Mouse (Mus musculus): ENCODE measurements around the gene Rbpj.

The Rbpj gene

DNA sequence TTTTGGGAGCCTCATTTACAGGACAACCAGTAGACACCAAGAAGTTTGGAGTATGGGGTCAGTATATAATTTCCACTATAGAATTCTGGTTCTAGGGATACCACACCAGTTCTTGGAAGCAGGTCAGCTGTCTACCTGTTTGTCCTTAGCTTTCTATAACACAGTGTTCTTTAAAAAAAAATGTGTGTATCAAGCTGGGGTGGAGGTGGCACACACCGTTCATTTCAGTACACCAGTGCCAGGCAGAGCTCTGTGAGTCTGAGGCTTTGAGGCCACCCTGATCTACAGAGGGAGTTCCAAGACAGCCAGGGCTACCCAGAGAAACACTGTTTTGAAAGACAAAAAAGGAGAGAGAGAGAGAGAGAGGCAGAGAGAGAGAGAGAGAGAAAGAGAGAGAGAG is 87.3 kb downstream of the Rbpj start:
- DNase-seq = no peak

DNA sequence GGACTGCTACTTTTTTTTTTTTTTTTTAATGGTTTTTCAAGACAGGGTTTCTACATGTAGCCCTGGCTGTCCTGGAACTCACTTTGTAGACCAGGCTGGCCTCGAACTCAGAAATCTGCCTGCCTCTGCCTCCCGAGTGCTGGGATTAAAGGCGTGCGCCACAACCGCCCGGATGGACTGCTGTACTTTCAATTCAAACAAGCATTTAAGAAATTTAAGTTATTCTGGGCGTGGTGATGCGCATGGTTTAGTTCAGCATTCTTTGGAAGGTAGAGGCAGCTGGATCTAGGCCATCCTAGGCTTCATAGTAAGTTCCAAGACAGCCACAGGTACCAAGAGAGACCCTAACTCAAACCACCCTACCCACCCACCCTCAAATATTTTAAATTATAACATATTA is 88.2 kb downstream of the Rbpj start:
- no peak for DNase-seq

DNA sequence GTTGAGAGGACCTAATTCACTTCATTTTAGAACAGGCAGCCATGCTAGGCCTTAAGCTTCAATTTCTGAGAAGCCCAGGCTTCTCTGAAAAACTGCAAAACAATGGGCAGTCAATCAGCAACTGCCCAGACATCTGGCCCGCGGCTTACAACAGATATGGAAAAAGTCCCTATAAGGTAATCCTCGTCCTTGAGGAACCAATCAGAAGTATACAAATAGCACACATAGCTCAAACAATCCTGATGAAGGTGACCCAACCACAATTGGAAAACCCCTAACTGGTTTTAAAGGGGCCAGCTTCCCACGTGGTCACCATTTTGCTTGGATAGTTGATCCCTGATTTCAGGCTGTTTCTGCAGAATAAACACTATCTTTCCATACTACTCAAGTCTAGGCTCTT is 89.0 kb downstream of the Rbpj start:
- no peak for DNase-seq

DNA sequence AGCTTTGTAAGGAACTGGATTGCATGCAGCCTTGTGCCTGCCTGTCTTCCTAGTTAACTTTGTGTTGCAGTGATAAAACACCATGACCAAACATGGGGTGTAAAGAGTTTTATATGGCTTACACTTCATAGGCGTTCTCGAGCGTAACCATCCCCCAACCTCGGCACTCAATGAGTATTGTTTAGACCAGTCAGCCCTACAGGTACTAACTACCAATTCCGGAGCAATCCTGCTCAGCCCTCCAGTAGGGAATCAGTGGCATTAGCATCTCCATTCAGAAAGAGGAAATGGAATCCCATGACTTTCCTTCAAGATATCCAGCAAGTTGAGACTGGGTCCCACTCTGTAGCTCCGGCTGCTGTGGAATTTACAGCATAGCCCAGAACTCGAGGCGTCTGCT is 89.5 kb downstream of the Rbpj start:
- DNase-seq = no peak

DNA sequence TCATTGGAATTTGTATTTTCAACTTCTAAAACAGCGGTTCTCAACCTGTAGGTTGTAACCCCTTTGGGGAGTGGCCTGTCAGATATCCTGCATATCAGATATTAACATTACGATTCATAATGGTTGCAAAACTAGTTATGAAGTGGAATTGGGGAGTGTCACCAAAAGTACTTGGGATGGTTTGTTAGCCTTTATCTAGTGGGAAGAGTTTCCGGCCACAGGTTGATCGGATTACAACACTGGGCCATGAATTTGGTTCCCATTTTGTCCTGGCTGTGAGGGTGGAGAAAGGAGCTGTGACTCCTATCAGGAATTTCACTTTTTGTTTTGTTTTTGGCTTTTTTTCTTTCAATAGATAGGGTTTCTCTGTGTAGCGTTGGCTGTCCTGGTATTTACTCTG is 90.0 kb downstream of the Rbpj start:
- DNase-seq = no peak

DNA sequence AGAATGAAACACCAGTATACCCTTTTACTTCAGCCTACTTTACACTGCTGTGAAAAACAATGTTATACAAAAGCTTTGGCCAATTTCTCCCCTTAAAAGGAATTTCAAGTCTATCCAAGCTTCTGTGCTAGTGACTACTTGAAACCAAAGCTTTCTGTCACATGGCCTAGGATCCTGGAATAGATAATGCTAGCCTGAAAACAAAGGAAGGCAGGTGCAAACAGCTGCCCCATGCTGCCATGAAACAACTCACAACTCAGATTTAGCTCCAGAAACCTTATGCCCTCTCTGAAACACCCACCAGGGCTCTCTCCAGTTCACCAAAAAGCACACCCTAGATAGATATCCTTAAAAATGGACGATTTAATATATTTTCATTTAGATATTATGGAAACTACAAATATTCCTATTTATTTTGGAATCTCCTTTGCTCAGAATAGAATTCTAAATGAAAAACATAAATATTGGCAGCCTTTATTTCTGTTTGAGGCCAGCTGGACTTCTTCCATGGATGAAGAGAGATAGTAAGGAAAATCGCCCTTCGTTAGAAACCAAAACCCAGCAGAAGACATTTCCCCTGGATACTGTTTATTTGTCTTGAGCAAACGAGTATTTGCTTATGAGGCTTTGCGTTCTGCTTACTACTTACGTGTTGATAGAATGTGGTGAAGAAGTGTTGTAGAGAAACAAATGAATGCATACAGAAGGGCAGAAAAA is 91.8 kb downstream of the Rbpj start:
- DNase-seq = no peak

DNA sequence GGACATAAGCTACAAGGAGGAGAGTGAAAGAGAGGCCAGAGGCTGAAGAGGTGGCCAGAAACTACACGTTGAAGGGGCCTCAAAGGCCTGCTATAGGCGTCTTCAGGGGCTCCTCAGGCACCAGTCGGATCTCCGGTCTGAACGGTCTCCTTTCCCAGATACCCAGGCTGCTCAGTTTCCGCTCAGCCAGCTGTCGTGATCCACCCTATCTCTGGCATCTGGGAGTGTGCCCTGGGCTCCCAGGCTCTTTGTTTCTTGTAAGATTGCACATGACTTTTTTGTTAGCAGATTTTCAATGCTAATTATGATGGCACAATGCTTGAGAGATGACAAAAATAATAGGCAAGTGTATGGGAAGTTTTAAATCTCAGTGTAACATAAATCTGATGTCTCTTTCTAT is 95.2 kb downstream of the Rbpj start:
- DNase-seq = no peak

DNA sequence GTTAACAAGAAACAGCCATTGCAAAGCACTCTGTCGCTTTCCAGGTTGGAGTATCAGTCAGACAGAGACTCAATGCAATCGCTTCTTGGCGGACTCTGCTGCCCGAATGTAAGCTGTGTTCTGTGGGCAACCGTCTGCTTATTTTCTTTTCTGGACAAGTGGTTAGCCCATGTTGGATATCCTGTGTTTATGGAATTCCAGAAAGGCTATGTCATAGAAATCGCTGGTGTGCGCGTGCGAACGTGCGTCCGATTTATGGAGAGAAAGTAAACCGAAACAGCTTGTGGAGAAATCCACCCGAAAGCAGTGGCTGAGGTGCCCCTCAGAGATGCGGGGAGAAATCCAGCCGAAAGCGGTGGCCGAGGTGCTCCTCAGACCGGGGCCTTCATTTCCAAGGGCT is 98.4 kb downstream of the Rbpj start:
- no peak for DNase-seq

DNA sequence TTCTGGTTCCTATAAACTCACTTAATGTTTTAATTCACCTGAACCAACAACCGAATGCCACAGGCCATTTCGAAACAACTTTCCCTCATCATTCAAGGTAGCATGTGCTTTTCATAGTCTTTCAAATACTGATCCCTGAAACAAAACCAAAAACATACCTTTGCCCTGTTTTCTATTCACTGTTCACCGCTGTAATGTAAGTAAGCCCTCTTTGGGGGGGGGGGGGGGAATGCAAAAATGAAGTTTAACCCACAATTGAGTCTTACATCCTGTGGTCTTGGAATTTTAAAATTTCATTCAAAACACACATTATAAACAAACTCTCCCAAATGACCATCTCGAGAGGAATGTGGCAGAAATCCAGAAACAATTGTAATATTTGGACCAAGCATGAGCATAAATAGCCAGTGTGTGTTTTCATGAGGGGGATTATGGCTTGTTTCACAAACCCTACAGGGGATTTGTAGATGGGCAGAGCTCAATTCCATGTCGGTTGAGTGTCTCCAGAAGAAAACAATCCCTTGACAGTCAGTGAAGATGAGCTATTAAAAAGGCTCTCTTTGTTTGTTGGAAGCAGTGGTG is 99.4 kb downstream of the Rbpj start:
- no peak for DNase-seq

DNA sequence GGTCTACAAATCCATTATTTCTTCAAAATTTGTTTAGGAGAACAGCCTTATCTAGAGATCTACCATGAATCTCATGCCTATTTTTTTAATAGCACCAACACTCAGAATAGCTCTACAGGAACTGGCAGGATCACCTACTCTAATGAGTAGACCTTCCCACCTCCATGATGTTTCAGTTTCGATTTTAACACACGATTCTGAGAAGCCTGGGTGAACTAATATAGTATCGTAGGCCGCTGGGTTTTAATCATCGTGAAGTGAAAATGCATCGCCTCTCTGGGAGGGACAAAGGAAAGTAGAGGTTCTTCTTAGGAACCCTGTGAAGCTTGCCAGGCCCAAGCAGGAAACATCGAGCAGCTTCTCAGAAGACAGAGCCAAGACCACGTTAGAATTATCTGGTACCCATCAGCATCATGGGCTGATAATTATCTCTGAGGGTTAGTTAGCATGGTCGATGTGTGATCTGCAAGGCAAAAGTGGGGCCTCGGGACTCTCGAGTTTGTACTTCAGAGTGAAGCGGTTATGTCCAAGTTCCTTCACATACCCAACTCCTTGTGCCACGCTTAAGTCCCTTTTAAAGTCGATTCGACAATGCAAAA is 100.6 kb downstream of the Rbpj start:
- no peak for DNase-seq

DNA sequence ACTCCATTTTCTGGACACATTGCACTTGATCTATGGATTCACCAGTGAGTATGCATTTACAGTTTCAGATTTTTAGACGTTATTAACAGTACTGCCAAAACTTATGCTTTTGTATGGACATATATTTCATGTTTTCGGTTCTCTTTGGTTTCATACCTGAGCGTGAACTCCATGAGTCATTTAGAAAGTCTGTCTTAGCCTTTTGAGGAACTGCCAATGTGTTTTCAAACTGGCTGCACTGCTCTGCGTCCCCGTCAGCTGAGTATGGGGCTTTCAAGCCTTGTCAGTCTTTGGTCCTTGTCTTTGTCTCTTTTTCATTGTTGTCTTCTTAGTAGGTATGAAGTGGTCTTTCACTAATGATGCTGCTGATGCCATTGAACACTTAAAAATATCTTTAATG is 106.5 kb downstream of the Rbpj start:
- DNase-seq = no peak

DNA sequence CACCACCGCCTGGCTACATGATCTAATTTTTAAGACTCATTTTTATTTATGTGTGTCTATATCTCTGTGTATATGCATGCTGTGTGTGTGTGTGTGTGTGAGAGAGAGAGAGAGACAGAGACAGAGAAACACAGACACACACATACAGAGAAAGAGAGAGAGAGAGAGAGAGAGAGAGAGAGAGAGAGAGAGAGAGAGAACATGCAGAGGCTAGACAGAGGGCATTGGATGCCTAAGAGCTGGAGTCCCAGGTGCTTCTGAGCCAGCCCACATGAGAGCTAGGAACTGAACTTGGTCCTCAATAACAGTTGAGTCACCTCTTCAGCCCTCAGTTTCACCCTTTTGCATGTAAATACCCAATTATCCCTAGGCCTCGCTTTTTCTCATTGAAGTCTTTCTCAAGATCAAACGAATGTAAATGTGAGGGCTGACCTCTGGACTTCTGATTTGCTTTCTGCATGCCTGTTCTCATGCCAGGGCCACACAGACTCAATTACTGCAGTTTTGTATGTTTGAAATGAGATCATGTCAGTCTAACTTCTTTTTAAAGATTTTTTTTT is 109.0 kb downstream of the Rbpj start:
- DNase-seq = no peak

DNA sequence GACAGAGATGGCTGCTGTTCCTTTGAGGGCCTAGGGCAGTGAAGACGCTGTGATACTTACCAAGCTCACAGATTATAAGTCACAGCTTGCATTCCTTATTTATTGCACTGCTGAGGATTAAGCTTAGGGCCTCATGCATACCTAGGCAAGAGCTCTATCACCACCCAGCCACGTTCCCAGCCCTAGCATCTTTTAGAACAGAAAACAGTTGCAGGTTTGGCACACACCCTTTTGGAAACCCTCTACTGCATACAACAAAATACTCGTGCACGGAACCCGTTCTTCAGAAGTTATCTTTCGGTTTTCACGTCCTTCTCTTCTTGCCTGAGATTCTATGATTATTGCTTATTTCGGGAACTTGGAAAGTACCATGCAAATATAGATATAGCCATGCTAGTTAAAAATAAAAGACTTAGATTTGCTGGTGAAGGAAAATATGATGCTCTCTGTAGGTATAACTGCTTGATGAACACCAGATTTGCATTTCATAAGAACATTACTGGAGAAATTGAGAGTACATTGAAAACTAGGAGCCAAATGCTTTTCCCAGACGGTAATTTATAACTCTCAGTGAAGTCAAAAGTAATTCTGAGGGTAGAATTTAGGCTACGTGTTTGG is 111.4 kb downstream of the Rbpj start:
- DNase-seq = no peak

DNA sequence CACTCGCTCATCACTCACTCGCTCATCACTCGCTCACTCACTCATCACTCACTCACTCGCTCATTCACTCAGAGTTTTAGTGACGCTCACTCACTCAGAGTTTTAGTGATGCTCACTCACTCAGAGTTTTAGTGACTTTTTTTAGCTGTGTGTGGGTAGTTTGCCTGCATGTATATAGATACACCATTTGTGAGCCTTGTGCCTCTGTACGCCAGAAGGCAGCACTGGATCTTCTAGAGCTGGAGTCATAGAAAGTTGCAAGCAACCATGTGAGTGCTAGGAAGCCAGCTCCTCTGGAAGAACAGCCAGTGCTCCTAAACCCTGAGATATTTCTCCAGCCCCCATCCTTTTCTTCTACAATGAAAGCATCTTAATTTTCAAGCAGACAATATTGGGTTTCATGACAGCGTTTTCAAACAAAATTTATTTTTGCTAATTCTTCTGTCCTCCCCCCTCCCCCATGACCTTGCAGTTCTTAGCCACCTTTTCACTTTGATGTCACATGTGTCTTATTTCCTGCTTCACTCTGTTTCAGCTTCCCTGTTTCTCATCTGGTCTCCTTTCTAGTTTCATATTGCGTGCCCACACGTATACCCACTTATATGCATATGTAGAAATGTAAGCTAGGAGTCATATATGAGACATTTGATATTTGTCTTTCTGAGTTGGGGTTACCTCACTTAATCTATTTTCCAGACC is 118.3 kb downstream of the Rbpj start:
- no peak for DNase-seq

DNA sequence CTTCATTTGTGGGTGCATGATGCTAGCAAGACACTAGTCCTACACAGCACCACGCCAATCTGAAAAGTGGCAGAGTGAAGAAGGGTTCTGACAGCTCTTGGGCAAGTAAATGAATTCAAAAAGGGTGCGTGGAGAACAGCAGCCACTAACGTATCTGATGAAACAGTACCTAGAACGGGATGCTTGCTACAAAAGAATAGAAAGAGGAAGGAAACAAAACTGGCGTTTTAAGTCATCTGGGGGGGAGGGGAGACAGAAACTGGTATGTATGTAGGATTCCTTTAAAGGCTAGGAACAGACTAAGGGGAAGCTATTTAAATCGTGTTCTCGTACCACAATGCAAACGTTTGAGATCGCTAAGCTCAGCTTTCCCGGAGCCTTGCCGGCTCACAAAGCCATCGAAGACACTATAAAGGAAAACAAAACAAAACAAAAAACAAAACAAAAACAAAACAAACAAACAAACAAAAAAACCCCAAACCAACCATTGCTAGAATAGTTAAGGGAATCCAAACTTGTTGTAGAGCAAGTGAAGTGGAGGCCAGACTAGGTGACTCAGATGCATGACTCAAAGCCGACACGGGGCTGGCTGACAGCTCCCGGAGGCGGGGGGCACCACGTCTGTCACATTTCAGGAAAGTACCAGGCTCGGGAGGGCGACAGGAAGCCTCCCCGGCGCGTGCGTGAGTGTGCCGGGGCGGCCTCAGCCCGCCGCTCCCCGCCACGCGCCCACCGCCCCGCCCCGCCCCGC is 122.6 kb downstream of the Rbpj start:
- DNase-seq = peak; percentile 23

DNA sequence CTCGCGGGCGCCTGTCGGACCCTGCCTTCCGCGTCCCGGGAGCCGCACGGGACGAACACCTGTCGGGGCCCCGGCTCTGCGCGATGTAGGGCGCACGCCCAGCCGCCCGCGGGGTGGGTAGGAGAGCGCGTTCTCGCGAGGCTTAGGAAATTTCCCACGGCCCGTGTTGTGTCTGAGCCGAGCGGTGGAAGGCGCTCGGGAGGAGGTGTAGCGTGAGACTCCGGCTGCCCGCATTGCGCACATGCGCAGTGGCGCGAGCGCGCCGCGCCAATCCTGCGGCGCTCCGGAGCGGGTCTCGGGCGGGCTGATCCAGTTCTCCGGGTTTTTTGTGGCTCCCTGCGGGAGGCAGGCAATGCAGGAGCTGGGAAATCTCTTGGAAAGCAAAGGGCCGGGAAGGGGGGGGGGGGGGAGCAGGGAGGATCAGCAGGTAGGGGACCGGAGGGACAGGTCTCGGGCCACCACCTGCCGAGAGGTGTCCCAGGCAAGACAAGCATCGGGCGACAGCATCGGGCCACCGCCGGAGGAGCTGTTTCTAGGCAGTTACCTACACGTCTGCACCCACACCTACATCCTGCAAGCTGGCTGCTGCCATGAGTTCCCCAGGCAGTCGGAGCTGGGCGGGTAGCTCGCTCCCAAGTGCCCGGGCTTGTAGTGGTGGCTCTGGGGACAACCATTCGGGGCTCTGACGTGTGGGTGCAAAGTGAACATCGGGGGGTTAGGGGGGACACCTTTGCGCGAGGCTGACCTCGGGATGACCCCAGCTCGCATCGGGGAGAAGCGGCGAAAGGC is 123.4 kb downstream of the Rbpj start:
- DNase-seq = peak; percentile 95

DNA sequence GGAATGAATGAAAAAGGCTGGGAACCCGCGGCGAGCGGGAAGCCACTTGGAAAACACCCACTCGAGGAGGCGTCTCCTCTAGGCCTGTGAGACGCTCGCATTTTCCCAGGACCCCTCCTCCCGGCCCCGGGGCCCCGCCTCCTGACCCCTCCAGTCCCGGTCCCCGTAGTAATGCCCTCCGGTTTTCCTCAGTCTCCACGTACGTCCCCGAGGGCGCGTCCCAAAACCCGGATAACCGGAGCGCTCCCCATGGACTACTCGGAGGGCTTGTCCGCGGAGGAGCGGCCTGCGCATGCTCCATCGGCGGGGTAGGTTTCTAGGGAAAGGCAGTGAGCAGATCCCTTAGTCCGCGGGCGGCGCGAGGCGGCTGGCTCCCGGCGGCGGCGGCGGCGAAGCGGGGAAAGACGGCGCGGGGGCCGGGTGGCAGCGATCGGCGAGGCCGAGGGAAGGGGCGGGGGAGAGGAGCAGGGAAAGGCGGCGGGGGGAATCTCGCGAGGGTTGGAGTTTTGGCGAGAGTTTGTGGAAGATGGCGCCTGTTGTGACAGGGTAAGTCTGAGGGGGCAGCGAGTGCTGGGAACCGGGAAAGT is 124.3 kb downstream of the Rbpj start:
- peak; percentile 94 for DNase-seq

DNA sequence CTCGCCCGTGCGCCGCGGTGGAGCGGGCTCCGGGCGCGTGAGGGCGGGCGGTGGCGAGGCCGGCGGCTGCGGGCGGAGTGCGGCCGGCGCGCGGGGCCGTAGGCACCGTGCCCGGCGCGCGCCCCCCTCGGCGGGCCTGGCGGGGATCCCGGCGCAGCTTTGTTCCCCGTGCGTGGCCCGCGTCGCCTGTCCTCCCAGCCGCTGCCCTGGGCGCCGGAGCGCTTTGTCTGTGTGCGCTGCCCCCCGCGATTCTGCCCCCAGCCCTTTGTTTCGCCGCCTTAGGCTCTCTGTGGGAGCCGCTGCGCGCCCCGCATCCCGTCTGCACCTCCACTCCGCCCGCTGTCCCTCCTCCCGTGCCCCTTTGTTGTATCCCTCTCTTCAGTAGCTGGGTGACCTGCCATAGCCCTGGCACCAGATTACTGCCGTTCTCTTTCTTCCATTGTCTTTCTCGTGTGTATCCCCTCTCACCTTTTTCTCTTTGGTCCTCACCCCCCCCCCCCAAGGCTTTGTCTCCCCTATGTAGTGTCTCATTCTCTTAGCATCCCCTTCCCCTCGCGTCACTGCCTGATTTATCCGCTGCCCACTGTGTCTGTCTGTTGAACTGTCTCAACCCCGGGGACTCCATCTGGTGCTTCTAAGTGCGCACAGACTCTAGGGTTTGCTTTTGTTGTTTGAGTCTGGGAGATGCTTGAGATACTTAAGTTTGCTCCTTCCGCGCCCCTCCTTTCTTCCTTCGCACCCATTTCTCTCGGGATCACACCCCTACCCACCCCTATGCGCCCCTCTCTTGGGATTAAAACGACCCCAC is 125.1 kb downstream of the Rbpj start:
- peak; percentile 46 for DNase-seq

DNA sequence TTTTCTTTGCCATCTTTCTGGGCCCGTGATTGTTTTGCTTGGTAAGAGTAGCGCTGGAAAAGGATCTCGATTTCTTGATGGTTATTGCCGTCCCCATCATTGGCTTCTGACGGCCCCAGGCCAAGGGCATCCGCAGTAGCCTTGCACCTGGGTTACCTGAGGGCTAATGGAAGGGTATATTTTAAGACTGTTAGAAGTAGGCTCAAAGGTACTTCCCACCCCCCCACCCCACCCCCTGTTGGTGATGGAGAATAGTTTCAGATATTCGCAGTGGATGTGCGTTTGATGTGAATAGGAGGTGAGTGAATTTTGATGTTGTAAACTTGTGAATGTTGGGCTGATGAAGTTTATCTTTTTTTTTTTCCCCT is 125.7 kb downstream of the Rbpj start:
- no peak for DNase-seq

DNA sequence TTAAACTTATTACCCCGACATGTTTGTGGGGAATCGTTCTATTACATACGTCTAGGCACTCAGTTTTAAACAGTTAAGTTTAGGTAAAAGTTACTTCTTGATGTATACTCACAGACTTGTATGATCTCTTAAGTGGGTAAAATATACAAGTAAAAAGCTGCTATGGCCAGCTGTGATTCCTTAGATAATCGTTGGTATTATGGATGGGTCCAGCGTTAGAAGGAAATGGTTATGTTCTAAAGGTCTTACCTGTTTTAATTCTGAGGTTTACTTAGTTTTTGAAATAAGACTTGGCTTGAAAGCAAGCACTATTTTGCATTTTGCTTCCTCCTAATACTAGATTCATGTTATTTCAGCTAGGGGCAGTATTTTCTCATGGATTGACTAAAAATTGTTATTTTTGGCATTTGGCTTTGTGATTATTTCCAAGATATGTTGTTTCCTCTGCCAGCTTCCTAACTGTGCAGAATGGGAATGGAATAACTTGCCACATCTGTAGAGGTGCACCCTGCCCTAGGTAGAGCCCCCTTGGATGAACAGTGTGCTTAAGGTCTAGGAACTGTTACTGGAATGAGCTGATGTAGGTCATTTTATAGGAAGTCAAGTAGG is 127.2 kb downstream of the Rbpj start:
- no peak for DNase-seq
